Mouse (Mus musculus) c-Kit-negative CD71-positive TER-119-positive erythroid progenitor cells, embryonic 14.5 days (primary cell): Measurements from ENCODE around the gene Agap1.

ENCODE experiments used
- DNase-seq: peaks from one replicate; pipeline ENCODE4 v3.0.0-alpha.2; 2013; ENCODE audit warnings: low read depth, low spot score

Gene Agap1

DNA sequence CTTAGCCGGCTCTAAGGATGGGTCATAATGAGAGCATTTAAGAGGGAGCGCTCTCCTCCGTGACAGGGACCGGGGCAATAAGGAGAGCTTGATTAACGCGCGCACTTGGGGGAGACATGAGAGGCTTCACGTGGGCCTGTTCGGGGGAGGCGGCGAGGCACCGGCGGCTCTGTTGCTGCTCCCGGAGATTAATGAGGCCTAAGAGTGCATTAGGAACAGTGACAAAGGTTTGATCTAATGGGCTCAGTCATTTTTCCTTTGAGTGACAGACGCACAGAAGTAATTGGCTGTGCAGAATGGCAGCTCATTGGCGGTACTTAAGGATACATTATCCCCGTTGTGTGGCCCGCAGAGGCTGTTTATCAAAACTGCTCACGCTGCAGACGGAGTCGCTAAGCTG lies 296.3 kb downstream of the Agap1 start:
- DNase-seq, result no peak

DNA sequence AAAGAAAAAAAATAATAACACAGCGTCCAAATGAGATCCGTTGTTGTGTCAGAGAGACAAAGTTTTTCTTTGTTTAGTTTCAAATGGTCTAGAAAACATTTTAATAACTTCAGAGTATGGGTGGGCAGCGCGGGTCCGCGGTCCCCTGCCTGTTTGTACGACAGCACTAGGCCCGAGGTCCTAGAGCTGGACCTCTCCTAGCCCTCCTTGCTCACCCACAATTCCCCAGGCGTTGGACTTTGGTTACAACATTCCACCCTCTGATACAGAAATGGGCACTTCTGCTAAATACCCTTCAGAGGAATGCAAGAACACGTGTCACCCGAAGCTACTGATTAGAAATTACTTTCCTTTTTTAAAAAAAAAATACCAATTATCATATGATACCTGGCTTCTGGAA lies 296.7 kb downstream of the Agap1 start:
- no peak for DNase-seq

GRCm38 (mm10) chr1:89752659-89753058 lies 298.1 kb downstream of the Agap1 start:
- DNase-seq, result no peak

DNA sequence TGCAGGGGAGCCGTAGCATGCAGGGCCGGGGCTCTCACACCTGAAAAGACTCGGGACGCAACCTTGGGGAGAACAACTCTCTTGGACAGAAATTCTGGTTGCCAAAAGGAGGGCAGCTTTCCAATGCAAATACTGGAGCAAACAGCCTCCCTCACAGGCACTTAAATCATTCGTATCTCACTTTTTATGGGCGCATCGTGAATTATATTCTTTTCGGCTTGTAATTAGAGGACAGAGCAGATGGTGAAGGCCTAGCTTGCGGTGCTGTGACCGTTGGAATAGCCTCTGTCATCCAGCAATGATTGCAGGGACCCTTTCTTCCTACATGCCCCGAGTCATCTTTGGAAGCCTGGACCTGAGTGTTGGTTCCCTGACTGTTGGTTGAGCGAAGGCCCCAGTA lies 300.8 kb downstream of the Agap1 start:
- DNase-seq, result no peak

DNA sequence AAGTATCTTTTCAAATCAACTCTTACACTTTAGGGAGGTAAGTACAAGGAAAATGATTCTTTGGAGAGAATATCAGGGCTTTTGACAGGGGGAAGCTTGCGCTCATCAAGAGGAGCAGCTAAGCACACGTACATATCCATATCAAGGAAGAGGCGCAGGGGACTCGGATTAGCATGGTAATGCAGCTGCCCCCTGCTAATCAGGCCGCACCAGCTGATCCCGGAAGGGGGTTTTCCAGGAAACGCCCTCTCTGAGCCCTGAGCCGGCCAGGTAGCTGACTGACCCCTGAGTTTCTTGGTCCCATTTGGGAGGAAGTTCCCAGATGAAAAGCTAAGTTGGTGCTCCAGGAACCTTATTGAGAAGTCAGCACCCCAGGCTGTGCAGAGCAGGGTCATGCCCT lies 301.8 kb downstream of the Agap1 start:
- DNase-seq, result no peak

DNA sequence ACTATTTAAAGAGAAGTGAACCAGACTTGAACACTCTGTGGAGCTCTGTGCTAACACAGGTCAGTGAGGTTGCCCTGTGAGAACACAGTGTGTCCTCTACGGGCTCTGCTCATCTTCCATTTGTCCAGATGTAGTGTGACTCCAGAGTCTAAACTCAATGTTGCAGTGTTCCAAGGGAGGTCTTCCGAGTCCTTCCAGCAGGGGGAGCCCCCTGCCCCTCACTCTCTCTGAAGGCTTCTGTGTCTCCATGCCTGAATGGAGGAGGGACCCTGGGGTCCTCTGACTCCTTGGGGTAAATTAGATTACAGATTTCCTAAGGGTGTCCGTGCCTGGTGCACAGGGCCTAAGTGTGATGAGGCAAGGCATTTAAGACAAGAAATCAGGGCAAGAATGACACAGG lies 302.9 kb downstream of the Agap1 start:
- no peak for DNase-seq

- no peak for DNase-seq
Observed at GRCm38 (mm10) chr1:89763912-89764311, 309.3 kb downstream of the Agap1 start.

DNA sequence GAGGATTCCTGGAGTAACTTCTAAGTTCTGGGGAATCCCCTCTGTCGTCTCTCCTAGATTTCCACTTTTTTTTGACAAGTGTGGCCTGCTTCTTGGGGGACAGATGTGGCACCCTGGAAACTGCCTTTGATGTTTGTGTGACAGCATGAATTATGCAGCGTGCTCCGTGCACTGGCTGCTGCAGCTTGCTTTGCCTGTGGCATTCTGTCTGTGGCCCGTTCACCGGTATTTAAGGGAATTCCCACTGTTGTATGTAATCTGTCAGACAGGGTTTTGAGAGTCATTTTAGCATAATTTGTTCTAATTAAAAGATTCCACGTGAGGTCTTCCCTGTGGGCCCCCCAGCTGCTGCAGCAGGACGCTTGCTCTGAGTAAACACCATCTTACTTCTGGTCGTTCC lies 312.3 kb downstream of the Agap1 start:
- DNase-seq, result no peak

GRCm38 (mm10) chr1:89769641-89770040 lies 315.0 kb downstream of the Agap1 start:
- DNase-seq, result no peak

GRCm38 (mm10) chr1:89770298-89770697 lies 315.7 kb downstream of the Agap1 start:
- no peak for DNase-seq

- no peak for DNase-seq
Observed at GRCm38 (mm10) chr1:89775750-89776149, 321.1 kb downstream of the Agap1 start.

- no peak for DNase-seq
Observed at GRCm38 (mm10) chr1:89780675-89781074, 326.1 kb downstream of the Agap1 start.

DNA sequence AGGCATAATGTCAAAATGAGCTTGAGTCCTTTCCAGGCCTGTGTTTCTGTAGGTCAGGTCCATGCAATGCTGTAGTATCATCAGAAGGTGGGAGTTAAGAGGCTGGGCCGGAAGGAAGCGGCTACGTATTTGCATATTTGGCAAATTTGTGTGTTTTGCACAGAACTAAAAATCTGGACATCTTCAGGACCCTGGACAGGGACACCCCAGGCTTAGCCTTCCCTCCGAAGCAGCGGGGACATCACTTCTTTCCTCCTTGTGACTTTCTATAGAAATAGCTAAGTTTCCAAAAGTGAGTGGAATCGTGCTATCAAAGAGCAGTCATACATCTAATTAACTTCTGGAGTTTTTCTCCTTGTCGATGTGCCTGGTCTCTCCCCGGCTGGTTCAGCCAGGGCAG lies 327.3 kb downstream of the Agap1 start:
- DNase-seq, result no peak

- DNase-seq, result no peak
Observed at GRCm38 (mm10) chr1:89786793-89787192, 332.2 kb downstream of the Agap1 start.

GRCm38 (mm10) chr1:89798724-89799123 lies 344.1 kb downstream of the Agap1 start:
- no peak for DNase-seq

GRCm38 (mm10) chr1:89801506-89801905 lies 346.9 kb downstream of the Agap1 start:
- DNase-seq, result no peak

GRCm38 (mm10) chr1:89804981-89805380 lies 350.4 kb downstream of the Agap1 start:
- DNase-seq, result no peak

GRCm38 (mm10) chr1:89812816-89813215 lies 358.2 kb downstream of the Agap1 start:
- no peak for DNase-seq

- no peak for DNase-seq
Observed at GRCm38 (mm10) chr1:89816487-89817206, 362.0 kb downstream of the Agap1 start.

GRCm38 (mm10) chr1:89821822-89822221 lies 367.2 kb downstream of the Agap1 start:
- no peak for DNase-seq

GRCm38 (mm10) chr1:89822431-89822830 lies 367.8 kb downstream of the Agap1 start:
- DNase-seq, result no peak

DNA sequence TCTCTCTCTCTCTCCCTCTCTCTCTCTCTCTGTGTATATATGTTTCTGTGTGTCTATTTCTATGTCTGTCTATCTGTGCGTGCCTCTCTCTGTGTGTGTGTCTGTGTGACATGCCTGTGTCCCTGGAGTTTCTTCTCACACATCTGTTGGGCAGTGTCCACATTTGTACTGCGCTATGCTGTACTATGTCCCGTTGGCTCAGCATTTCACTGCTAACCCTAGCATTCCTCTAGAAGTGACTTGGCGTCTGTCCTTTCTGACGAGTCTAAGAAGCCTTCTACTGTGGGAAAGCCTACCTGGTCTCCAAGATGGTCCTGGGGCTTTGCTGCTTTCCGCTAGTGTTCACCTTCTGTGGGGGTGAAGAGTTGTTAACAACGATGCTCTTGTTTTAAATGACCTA lies 368.4 kb downstream of the Agap1 start:
- DNase-seq, result no peak

- DNase-seq, result no peak
Observed at GRCm38 (mm10) chr1:89827051-89827450, 372.4 kb downstream of the Agap1 start.

DNA sequence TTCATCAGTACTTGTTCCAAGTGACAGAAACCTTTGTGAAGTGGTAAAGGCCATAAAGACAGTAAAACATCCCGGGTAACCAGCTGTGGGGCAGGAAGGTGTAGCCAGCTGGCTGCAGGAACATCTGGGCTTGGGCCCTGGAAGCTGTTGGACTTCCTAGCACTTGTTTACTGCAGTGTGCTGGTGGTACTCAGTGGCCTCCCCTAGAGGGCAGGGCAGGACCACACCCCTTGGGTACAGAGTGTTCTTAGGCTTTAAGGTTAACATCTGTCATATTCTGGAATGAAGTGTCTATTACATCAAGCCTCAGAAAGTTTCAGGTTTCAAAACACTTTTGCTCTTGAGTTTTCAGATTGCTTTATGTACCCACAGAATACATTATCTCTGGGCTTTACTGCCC lies 376.5 kb downstream of the Agap1 start:
- no peak for DNase-seq
